Mouse (Mus musculus) cerebellum, adult 11-12 months (tissue): ENCODE results near the gene Spg7.
A peak's percentile ranks its signal among the peaks of the same experiment; 100 is the strongest.

Experiments
- DNase-seq: peaks from one replicate; pipeline ENCODE4 v3.0.0; 2022

Gene Spg7

DNA sequence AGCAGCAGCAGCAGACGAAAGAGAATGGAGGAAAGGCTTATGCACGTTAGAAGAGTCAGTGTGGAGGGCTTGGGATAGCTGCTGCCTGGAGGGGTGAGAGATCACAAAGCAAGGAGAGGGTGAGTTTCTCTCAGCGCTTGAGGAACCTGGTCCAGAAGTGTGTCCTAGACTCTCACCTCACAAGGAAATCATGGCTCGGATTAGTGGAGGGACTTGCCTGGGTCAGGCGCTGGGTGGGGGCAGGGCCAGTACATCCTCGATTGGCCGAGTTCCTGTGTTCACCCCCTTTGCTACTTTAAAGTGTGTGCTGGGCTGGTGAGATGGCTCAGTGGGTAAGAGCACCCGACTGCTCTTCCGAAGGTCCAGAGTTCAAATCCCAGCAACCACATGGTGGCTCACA is 73.1 kb downstream of the Spg7 start:
- DNase-seq: no peak

- DNase-seq: no peak
These were observed 73.5 kb downstream of the Spg7 start for GRCm38 (mm10) chr8:123136287-123136686.

GRCm38 (mm10) chr8:123137645-123138077 is 74.9 kb downstream of the Spg7 start:
- no peak for DNase-seq

DNA sequence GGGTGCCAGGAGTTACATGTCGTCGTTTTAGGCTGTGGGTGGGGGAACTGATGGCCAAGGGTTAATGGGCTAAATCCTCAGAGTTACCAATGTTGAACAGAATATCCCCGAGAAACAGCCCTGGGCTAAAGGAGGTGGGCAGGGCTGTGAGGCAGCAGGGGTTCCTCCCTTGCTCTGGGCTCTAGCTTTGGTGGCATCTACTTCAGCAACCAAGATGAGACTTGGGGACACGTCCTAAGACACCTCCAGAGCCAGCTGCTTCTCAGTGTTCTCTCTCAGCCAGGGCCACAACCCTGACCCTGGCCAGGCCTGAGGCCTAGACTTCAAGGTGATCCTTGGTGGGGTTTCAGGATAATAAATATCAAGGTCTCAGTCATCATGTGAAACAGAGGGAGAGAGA is 76.0 kb downstream of the Spg7 start:
- DNase-seq: no peak

DNA sequence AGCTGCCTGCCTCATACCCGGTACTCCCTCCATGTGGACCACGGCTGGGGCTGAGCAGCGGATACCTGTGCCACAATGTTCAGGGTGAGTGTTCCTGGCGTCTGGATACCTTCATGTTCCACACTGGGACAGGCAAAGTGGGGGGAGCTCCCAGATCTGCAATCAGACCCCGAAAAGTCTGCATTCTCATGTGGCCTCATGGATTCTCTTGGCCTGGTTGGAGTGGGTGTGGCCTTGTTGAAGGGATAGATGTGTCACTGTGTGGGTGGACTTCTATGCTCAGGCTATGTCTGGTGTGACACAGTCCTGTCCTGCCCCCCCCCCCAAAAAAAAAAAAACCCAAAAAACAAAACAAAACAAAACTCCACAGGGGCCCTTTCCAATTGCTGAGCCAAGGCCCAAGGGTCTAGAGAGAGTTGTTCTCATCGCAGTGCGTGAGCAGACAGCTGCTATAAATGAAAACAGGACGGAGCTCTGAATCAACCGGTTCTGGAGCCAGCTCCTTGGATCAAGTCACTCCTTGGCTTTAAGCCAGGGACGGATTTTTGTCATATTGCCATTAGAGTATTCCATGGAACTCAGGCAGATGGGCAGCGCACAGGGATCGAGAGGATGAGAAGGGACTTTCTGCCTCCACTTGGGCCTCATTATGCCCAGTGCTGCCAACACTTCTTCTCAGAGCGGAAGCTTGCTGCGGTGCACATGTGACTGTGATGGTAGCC is 79.2 kb downstream of the Spg7 start:
- DNase-seq: peak; percentile 76

DNA sequence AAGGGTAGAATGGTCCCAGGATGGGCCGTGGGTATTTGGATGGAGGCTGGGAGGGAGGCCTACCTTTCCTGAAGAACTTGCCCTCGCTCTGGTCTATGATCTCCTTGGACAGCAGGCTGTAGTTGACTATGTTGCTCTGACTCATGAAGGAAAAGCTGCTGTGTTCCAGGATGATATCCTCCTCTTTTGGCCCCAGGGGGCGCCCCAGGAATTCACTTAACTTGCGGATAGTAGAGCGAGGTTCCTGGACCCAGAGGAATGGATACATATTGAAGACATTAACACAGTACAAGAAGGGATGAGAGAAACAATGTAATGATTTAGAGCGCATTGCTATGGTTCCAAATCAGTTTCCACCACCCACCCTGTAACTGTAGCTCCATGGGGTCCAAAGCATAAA is 82.5 kb downstream of the Spg7 start:
- DNase-seq: no peak

GRCm38 (mm10) chr8:123146390-123146789 is 83.6 kb downstream of the Spg7 start:
- no peak for DNase-seq
